ENCODE assay signal across 8 mouse cellular contexts in the genomic region with DNA sequence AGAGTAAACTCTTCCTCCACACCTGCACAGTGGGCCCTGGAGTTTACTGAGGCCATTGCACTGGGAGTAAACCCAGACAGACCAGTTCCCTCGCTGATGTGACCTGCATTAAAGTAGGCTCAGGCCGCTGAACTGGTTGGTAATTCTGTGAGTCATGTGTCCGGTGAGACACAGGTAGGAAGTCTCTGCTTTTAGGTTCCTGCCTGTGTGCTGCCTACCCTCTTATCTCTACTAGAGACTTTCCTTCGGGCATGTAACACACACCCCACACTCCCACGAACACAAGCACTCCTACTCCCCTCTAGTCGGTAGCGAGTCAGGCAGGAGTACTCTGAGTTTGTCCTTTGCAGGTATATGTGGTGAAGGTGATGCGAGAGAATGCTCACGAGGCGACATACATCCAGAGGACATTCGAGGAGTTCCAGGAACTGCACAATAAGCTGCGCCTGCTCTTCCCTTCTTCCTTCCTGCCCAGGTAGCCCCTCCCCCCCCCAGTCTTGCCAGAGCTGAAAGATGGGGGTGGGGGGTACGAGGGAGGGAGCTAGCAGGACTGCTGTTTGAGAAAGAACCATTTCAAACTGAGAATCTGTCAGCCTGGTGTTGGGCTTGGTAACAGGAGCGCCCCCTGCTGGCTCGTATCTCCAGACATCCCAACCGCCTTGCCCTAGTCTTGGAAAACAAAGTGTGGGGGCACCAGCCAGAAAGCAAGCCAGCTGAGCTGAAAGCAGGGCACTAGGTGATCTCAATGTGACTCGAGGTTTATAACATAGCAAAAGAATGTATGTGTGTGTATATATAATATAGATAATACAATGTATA. TPM values are rescaled to one million over a fixed set of nuclear protein-coding genes. Genes with fewer than 3 reads are reported as not detected.
DNase-seq lines count a peak whose midpoint lies in the region; ATAC-seq lines count a peak whose summit lies in the region.

No protein-coding gene starts in this region.

- H3K4me2 ChIP-seq in heart, embryonic 11.5 days: no peak overlapping the region
- no peak overlapping the region for H3K4me2 ChIP-seq in midbrain, embryonic 12.5 days (replicated peaks)

- H3K9me3 ChIP-seq in heart, embryonic 11.5 days (replicated peaks; ENCODE audit: control insufficient read depth, low read length): no peaks in the 10 kb centered on the region
- no peaks in the 10 kb centered on the region for H3K9me3 ChIP-seq in midbrain, embryonic 12.5 days

- no peaks in the 10 kb centered on the region for H3K27me3 ChIP-seq in heart, embryonic 11.5 days (ENCODE audit: control insufficient read depth, insufficient read depth, low read length)
- no peaks in the 10 kb centered on the region for H3K27me3 ChIP-seq in midbrain, embryonic 12.5 days

- ATAC-seq in heart, embryonic 11.5 days (replicated peaks; ENCODE audit: insufficient number of reproducible peaks, low FRiP score, low TSS enrichment): no peak
- 0 out of 2 replicates have a peak, but pooled peaks have one; percentile 34 for ATAC-seq in midbrain, embryonic 12.5 days (ENCODE audit: low FRiP score, low read depth)

- WGBS in heart, embryonic 11.5 days (ENCODE audit: insufficient replicate concordance): 36% methylated on average over 17 of the region's 17 CpGs
- 43% methylated on average over 17 of the region's 17 CpGs for WGBS in midbrain, embryonic 12.5 days

- H3K4me3 ChIP-seq in heart, embryonic 11.5 days (ENCODE audit: low read depth, low read length): no peak overlapping the region
- no peak overlapping the region for H3K4me3 ChIP-seq in midbrain, embryonic 12.5 days

- H3K9ac ChIP-seq in heart, embryonic 11.5 days (ENCODE audit: low read depth, low read length): no peak overlapping the region
- H3K9ac ChIP-seq in midbrain, embryonic 12.5 days (replicated peaks): no peak overlapping the region

- H3K27ac ChIP-seq in heart, embryonic 11.5 days (ENCODE audit: low read depth, low read length): no peak overlapping the region
- H3K27ac ChIP-seq in midbrain, embryonic 12.5 days (replicated peaks): no peak overlapping the region

- peak; percentile 95 for DNase-seq in heart, adult 11 months
- DNase-seq in cerebellum, adult 9-10 months: peak; percentile 74
- DNase-seq in frontal cortex, postnatal 10 days (ENCODE audit: low spot score in 2 of 2): peak; percentile 58 to 66
- peak; percentile 80 for DNase-seq in induced T-regulatory cell, adult 2 months (ENCODE audit: low read depth)
- DNase-seq in left cerebral cortex, adult 9 months (ENCODE audit: low spot score in 2 of 2): peak; percentile 23 to 82
- DNase-seq in spleen, postnatal 36 days (ENCODE audit: low spot score in 2 of 2): peak; percentile 52 to 54

- H3K4me1 ChIP-seq in heart, embryonic 11.5 days (ENCODE audit: control insufficient read depth, insufficient read depth, low read length): no peaks in the 10 kb centered on the region
- peaks cover 3% of the 10 kb centered on the region; the same call in 1 of the 2 replicates for H3K4me1 ChIP-seq in midbrain, embryonic 12.5 days

- H3K36me3 ChIP-seq in heart, embryonic 11.5 days (ENCODE audit: control insufficient read depth, insufficient read depth, low read length): peaks cover 18% of the 10 kb centered on the region
- peaks cover 95% of the 10 kb centered on the region for H3K36me3 ChIP-seq in midbrain, embryonic 12.5 days

RNA-seq across cellular contexts. Expression of gene Ppp1r15b, which starts 29.8 kb away (rescaled TPM):
- 33.6 and 40.8 TPM in 2 replicates for polyA plus RNA-seq in heart, embryonic 11.5 days (2014; fragmentation: Nextera tagmentation; extraction: Ambion mirVana)
- polyA plus RNA-seq in midbrain, embryonic 12.5 days (2016; fragmentation: Nextera tagmentation; extraction: Ambion mirVana): 52.7 and 57.9 TPM in 2 replicates

RNA-seq across cellular contexts. Expression of gene Pik3c2b, which starts 55.7 kb away (rescaled TPM):
- 7.7 and 10.3 TPM in 2 replicates for polyA plus RNA-seq in heart, embryonic 11.5 days (2014; fragmentation: Nextera tagmentation; extraction: Ambion mirVana)
- 21.3 and 21.7 TPM in 2 replicates for polyA plus RNA-seq in midbrain, embryonic 12.5 days (2016; fragmentation: Nextera tagmentation; extraction: Ambion mirVana)
